Mouse (Mus musculus) retina, postnatal 7 days (tissue): ENCODE measurements around the gene Aplp2.
A peak's percentile ranks its signal among the peaks of the same experiment; 100 is the strongest.
"Not testable (repeated sequence)": the region's sequence is repeated elsewhere in the genome, so short reads cannot be mapped to it uniquely, and the experiment has no call there.

ENCODE experiments used
- DNase-seq: peaks from one replicate; pipeline ENCODE4 v3.0.0-alpha.2; 2012; ENCODE audit warnings: low read depth, low spot score

The Aplp2 gene

DNA sequence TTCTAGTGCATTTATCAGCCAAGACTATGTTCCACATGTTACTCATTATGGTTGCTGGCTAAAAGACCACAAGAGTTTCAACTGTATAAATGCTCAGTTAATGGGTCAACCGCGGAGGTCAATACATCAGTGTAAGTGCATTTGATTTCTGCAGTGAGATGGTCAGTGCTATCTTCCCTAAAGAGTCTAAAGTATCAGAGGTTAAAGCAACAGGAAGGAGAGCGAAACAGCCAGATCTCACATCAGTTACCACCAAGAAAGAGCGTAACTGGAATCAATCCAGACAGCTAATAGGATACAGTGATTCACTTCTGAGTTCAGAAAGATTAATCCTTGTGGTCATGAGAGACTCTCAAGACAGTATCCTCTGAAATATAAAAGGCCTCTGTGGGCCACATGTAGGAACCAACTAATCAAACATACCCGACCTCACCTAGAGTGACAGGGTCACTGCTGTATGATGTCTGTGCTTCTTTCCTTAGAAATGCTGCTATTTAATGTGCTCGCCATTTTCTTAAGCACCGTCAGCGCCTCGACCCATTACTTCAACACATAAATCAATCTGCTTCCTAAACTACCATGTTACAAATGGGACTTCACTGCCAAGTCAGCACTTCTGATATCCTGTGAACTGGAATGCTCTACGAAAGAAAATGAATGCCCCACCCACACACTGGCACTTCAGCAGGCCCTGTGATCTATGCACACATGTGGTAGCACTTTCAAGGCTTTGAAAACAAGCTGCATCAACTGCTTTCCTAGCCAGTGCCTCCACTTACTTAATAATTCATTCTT, 30.1 kb downstream of the Aplp2 start:
- no peak for DNase-seq

DNA sequence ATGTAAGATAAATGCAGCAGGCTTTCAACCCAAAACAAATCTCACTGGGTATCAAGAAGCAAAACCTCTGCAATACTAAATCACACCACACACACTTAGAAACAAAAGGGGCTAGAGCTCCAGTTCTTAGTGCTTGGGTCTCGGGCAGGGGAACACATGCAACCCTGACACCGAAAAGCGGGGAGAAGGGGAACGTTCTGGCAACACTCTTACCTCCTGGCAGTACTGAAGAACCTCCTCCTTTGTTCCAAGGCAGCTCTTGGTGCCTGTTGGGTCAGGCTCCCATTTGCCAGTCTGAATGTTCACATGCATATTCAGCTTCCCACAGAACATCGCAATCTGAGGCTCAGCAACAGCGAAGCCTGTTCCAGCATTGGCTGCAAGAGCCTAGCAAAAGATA, 33.9 kb downstream of the Aplp2 start:
- DNase-seq = no peak

DNA sequence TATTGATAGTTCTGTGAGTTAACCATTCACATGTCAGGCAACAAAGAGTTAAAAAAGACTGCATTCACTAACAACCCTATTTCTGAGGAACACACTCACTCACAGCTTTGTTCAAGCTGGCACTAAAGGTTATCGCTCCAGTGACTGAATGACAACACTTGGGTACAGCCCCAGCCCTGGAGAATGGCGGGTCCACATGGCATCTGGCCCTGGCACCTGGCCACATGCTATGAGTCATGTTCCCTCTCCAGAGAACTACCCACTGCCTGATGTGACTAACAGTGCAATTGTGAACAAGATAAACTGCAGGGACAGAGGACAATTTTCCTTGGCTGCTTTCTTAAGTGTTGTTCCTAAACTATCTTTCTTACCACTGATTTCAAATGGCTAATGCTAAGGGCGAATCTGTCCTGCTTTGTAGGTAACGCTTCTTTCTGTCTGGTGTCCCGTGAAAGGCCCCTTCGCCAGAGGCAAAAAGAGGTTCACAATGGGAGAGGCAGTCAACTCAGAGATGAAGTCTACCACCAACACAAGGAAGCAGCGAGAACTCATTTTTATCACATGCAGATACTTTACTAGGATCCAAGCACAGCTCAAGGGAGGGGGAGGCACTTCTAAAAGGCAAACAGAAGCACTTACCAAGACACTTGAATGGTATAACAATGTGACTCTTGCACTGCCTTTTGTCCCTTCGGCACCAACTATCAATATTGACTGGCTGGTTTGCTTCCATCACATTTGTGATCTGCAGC, 35.1 kb downstream of the Aplp2 start:
- peak; percentile 13 for DNase-seq

DNA sequence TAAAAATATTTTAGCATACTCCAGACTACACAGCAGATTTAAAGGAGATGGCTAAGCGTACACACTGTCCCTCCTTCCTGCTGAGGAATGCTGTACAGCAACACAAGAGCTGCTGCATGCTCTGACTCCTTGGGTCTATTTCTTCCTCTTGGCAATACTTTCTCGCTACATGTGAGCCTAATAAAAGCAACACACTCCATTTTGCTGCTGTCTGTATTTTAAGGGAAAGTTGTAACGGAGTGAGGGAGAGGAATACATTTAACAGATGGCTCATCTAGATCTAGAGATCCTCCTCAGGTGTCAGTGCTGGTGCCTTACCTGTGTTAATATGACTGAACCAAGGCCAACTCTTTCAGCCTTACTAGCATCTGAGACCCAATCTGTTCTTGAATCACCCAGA, 35.6 kb downstream of the Aplp2 start:
- no peak for DNase-seq

DNA sequence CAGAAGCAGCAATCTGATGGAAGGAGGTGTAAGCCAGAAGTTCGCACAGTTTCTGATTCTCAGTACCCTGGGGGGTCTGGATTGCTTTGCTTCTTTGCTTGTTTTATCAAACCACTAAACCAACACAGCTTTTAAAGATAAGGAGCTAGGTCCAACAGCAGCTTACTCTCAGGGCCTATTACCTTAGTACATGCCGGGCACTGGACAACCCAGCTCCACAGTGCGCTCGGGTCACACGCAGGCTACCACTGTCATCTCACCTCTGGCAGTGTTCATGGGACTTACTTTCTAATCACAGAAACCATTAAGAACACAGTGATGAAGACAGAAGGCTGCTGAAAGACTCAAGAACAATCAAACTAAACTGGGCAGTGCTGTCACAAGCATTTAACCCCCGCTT, 36.3 kb downstream of the Aplp2 start:
- DNase-seq = no peak

DNA sequence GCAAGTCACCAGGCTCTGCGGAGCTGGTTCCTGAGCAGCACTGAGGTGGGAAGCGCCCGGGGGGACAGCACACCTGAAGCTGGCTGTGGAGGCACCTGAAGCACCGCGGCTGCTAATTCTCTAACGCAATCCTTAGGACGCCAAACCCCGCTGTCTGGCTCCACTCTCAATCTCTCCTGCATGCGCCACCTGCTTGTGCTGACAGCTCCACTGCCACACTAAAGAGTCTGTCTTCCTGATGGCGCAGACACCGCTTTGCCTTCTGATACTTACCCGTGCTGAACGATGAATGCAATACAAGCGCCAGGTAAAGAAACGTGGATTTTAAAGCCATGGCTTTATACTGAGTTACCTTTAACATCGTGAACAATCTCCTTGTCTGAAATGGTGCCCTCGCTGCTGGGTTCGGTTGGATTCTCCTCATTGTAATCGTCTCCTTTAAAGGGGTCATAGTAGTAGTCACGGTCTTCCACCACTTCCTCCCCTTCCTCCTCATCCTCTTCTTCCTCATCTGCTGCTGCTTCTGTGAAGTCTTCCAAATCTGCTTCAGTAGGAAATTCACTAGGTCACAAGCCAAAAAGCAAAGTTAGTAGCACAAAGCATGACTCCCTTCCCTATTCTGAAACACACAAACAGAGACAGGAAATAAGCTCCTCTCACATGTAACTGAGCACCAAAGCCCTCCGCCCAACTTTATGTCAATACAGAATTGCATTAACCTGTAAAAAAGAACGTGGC, 43.1 kb downstream of the Aplp2 start:
- DNase-seq = no peak

DNA sequence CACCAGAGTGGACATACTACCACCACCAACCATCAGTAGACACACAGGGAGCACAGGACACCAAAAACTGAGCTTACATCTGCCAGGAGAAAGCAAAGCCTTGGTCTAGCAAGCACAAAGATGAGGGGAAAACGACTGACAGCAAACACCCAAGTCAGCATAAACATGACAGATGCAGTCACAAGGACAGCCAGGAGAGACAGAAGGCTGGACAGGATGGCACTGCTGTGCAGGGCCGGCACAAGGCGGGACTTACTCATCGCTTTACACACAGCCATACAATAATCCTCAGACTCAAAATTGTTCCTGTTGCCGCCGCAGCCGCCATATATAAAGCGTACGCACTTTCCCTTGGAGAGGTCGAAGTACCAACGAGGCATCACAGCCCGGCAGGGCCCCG, 44.3 kb downstream of the Aplp2 start:
- no peak for DNase-seq

DNA sequence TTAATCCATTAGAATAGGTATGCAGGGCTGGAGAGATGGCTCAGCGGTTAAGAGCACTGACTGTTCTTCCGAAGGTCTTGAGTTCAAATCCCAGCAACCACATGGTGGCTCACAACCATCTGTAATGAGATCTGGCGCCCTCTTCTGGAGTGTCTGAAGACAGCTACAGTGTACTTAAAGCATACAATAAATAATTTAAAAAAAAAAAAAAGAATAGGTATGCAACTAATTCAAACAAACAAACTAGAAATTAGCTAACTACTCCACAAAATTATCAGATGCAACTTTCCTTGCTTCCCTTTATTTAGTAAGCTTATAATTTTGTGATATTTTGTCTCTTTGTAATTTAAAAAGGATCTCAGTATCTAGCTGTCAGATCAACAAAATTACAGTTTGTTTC, 46.1 kb downstream of the Aplp2 start:
- DNase-seq = not testable (repeated sequence)

DNA sequence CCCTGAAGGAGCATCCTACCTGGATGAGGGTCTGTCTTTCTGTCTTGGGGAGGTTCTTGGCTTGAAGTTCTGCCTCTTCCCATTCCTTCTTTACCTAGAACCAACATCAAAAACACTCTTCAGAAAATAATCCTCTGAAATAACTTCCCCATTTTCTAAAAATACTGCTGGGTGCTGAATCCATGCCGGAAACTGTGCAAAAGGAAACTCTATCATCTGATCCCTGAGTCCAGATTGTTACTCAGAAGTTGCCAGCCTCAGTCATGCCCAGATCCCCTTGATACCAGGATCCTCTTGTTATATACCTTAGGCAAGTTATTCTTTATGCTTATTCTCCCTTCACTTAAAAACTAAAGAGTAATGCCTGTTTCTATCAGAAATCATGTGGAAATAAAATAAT, 48.3 kb downstream of the Aplp2 start:
- no peak for DNase-seq

DNA sequence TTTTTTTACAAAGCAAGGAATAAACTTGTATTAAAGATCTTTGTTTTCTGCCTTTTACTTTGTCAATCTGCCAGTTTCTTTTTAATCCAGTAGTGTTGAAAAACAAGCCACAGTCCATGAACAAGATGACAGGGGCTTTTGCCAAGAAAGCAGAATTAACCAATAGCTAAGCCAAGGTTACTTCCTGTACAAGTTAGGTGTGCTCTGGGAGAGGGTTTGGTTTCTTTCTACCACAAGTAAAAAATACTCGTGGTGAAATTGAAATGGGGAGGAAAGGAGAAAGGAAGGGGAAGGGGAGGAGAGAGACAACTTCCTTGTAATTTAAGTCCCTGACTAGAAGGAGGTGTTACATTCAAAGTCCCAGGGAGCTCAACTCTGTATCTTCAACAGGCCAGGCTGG, 48.7 kb downstream of the Aplp2 start:
- DNase-seq = no peak

DNA sequence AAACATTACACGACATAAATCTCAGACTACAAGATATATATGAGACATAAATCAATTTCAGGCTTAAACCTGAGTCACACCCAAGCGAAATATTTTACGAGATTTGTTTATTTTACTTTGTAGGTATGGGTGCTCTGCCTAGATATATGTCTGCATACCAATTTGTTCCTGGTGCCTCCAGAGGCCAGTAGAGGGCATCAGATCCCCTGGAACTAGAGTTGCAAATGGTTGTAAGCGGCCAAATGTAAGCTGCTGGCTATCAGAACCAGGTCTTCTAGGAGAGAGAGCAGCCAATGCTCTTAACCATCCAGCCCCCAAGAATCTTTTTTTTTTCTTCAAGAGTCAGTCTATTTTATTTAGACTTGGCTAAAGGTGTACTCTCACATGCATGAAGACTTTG, 51.7 kb downstream of the Aplp2 start:
- DNase-seq = peak; percentile 11

DNA sequence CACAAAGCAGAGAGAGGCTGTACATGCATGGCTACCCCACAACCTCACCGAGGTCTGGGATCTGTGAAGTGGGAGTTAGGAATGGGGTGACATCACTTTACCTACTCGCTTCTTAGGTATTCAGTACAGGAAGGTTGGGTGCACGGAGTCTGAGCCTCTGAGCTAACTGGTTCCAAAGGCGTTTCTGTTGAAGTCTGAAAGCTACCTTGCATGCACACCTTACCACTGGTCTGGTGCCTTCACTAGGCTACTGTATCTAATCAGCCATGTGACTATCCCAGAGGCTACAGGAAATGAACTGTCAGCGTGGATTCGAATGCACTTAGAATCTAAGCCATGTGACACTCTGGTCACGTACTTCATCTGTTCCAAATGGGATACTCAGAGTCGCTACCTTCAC, 55.0 kb downstream of the Aplp2 start:
- DNase-seq = no peak

DNA sequence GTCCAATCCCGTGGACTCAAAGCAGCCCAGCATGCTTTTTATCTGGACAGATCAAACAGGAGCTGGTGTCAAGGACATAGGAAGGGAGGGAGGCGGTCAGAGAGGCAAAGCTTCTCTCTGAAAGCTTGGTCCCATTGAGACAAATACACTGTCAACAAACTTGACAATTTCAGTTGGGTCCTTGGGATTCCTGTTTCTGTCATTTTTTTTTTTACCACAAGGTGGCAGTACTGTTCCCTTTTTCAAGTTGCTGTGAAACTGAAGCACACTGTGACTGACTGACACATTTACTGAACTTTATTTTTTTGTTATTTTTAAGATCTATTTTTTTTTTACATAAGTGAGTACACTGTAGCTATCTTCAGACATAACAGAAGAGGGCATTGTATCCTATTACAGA, 60.6 kb downstream of the Aplp2 start:
- DNase-seq = peak; percentile 43

DNA sequence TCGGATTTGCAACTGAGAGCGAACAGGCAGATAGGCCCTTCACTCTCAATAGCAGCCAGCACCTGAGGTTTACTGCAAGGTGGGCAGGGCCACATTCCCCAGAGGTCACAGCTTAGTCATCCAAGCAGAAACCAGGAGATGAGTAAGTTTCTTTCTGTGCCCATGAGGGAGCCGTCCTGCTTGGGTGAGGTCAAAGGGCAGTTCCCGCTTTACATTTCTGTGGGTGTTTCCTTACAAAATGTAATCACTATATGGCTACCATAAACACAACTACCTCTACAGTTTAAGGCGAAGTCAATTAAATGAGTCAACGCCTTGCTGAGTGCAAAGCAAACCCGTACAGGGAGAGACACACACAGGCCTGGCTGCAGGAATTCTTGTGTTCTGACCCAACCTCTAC, 63.5 kb downstream of the Aplp2 start:
- DNase-seq = no peak

DNA sequence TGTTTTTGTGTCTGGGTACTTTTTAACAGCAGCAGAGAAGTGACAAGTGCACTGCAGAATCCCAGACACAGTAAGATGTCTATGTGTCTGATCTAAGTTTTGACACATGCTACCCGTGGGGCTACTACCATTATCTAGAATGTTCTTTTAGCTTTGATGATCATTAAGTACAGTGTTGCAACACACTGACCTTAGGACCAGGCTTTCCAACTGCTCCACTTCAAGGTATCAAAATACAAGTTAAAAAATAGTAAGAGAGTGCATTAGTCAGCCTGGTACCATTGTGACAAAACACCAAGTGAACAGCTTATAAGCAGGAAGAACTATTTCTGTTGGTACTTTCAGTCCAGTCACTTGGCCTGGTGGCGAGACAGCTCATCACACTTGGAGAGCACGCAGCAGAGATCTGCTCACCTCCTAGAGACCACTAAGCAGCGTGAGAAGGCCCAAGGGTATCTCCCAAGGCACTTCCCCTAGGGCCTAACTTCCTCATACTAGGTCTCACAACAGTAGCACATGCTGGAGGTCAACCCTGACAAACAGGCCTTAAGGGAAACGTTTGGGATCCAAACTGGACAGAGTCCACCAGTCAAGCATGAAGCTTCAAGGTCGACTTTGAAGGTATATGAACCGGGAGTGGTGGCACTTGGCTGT, 66.2 kb downstream of the Aplp2 start:
- no peak for DNase-seq

DNA sequence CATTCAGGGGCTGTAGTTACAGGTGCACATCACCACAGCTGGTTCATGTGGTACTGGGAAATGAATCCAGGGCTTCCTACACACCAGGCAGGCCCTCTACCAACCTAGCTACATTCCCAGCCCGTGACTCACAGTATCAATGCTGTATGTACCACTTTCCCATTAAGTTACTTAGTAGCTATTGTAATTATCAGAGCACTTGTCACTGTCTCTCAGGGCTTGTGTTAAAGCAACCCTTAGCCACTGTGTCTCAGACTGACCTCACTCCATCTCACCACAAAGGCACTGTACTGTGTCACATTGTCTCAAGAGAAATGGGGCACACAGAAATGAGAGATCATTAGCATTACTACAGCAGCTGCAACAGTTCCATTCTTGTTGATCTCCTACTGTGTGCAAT, 68.7 kb downstream of the Aplp2 start:
- no peak for DNase-seq

DNA sequence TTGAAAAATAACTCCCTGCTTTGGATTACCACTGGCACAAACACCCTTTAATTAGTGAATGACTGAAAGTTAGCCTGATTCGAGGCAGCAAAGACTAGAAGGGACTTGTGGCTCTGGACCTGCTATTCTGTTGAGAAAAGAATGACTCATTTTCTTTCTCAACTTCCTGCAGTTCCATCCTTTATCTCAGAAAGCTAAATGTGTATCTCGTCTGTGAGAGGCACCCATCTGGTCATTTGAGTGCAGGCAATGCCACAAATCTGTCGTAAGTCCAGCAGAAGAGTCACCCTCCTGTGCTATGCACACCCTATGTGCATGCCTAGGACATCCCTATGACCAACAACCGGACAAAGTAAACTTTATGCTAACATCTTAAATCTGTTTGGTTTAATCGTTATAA, 78.5 kb downstream of the Aplp2 start:
- DNase-seq = no peak

DNA sequence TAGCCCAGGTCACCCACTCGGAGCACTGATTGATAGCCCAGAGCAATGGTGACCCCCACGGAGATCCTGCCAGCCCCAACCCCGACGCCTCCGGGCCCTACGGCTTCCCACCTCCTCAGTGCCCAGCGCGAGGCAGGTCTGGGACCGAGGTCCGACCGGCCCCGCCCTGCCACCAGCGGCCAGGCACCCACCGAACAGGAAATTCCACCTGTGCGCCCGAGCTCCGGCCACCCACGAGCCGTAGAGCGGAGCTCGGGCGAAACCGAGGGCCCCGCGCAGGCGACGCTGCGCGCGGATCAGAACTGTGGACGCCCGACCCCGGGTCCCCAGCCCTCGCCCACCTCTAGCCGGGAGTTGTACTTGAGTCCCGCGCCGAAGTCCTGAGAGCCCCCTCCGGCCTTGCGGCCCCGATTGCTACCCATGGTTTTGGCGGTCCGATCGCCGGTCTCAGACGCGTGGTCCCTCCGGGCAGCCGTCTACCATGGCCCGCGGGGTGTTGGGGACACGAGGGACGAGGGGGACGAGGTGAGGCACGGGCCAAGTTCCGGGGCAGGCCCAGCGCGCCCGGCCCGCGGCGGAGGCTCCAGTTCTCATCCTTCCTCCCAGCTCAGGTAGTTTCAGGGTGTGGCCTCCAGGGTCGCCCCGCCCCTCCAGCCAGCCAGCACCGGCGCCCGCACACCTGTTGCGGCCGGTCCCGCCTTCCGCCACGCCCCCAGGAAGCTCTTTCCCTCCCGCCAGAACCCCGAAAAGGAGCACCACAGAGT, 80.2 kb downstream of the Aplp2 start, which contains the start of gene St14:
Gene St14 (minus strand): TSS at position 649 of the 764 bp plus-strand sequence.
- DNase-seq = no peak

DNA sequence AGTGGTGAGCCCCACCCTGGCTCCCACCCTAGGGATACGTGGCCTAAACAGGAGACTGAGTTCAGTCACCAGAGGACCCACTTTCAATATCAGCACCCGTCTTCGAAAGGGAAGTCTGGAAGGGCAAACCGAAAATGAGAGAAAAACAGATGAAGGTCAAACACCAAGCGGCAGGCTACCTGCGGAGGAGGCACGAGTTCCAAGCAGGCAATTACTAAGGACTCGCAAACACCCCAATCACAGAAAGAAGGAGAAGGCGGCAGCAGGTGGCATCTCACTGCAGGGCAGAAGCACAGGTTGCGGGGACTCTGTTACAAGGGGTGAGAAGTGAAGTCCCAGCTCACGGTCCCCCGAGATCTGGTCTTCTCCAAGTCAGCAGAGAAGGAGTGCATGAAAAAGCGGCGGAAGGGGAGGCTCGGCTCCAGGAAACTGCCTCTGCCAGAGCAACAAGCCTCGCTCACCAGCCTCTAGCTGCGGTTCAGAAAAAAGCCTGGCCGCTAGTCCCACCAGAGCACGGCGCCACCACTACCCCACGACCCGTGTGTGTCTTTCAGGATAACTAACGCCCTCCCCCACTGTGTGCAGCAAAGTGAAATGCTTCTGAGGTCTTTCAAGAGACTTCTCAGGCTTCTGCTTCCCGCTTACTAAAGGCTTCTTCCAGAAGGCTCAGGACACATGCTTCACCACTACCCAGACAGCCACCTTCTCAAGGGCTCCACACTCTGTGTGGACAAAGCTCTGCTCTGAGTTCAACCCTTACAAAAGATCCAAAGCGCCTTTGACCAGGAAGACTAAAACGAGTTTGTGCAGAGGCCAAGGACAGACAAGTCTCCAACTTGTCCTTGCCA, 81.0 kb downstream of the Aplp2 start:
- no peak for DNase-seq

DNA sequence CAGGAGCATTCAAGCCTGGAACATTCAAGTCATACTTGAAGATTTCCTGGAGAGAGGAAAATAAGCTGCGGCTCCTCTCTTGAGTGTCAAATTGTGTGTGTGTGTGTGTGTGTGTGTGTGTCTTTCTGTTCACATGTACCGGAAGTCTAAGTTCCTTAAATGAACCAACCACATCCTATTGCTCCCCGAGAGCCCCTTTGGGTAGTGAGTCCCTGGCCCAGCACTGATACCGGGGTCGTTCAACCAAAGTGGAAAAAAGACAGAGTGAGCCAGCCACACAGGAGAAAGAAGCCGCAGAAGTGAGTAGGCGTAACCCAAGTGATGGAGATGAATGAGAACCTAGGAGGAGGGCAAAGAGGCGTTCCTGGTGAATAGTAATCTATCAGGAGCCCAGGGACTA, 81.7 kb downstream of the Aplp2 start:
- no peak for DNase-seq
